Mouse (Mus musculus) brain, embryonic 14.5 days (tissue): Measurements from ENCODE around the gene Iqsec1.

Source experiments
- CTCF ChIP-seq: fragments of 200-500 bp; IDR thresholded peaks from 2 replicates; pipeline ENCODE4 v1.5.1; 2012; ENCODE audit warnings: inconsistent platforms, mild to moderate bottlenecking, moderate library complexity, borderline replicate concordance; ENCODE audit not compliant: insufficient read depth, insufficient read length; ENCODE audit errors: extremely low read depth
- POLR2A ChIP-seq: fragments of 200-500 bp; IDR thresholded peaks from 2 replicates; pipeline ENCODE4 v1.6.1; 2012; ENCODE audit warnings: mild to moderate bottlenecking, inconsistent platforms, borderline replicate concordance; ENCODE audit not compliant: poor library complexity, insufficient read depth, insufficient read length, severe bottlenecking; ENCODE audit errors: extremely low read depth

- TF ChIP-seq POLR2A (no peak), CTCF (no peak)
Observed at GRCm38 (mm10) chr6:90700737-90701136, 287.7 kb downstream of the Iqsec1 start.
